ENCODE assay signal across 26 mouse cellular contexts in genomic region chrX:143250709-143251108, GRCm38 (mm10).
A peak's percentile ranks its signal among the peaks of the same experiment; 100 is the strongest.
DNase-seq lines count a peak whose midpoint lies in the region; ATAC-seq and TF ChIP-seq lines count a peak whose summit lies in the region.
"Had no signal": no experiment of that assay in that cellular context is flagged by ENCODE, and none has a peak within 500 bp of the region (broad histone marks: within the 10 kb centered on the region; RNA-seq: fewer than 3 reads in every experiment).

No protein-coding gene starts in this region.

- H3K9me3 ChIP-seq in forebrain, embryonic 12.5 days, result no peaks in the 10 kb centered on the region
- no peaks in the 10 kb centered on the region for H3K9me3 ChIP-seq in forebrain, embryonic 10.5 days
- no peaks in the 10 kb centered on the region for H3K9me3 ChIP-seq in forebrain, embryonic 14.5 days (replicated peaks; ENCODE audit: control insufficient read depth, low read length)
- no peaks in the 10 kb centered on the region for H3K9me3 ChIP-seq in kidney, embryonic 16.5 days (ENCODE audit: low read length)
- H3K9me3 ChIP-seq: G1E; heart, embryonic 10.5 days; heart, embryonic 13.5 days had no signal

- no peak for DNase-seq in forebrain, embryonic 10.5 days (ENCODE audit: extremely low spot score, low spot score)
- DNase-seq in brain, embryonic 14.5 days (ENCODE audit: low read depth), result peak; percentile 73
- DNase-seq in forebrain, embryonic 14.5 days (ENCODE audit: low spot score), result peak; percentile 49
- peak; percentile 31 for DNase-seq in forelimb bud, embryonic 11.5 days (ENCODE audit: low read depth, low spot score)
- DNase-seq in left cerebral cortex, postnatal 14 days (ENCODE audit: low spot score in 2 of 2), result no peak
- DNase-seq: adrenal gland, adult 2 months; adrenal gland, postnatal 25 days; B cell, adult 2 months; cerebellum, adult 18-20 months; cerebellum, adult 9-10 months; cerebellum, postnatal 14 days; gastrocnemius, postnatal 10 days; gastrocnemius, postnatal 36 days; heart, adult 2 months; heart, postnatal 14 days; heart, postnatal 4 days had no signal

- H3K36me3 ChIP-seq in forebrain, embryonic 12.5 days (replicated peaks), result no peaks in the 10 kb centered on the region
- H3K36me3 ChIP-seq in forebrain, embryonic 10.5 days (replicated peaks), result no peaks in the 10 kb centered on the region
- no peaks in the 10 kb centered on the region for H3K36me3 ChIP-seq in forebrain, embryonic 14.5 days (ENCODE audit: control insufficient read depth, insufficient read depth, low read length)
- H3K36me3 ChIP-seq in kidney, embryonic 16.5 days (ENCODE audit: insufficient read depth, low read length), result no peaks in the 10 kb centered on the region
- H3K36me3 ChIP-seq: G1E; heart, embryonic 10.5 days; heart, embryonic 13.5 days had no signal

- H3K9ac ChIP-seq in forebrain, embryonic 12.5 days, result no peak overlapping the region
- no peak overlapping the region for H3K9ac ChIP-seq in forebrain, embryonic 14.5 days (ENCODE audit: low read length)
- H3K9ac ChIP-seq in kidney, embryonic 16.5 days (replicated peaks; ENCODE audit: low read length), result no peak overlapping the region
- H3K9ac ChIP-seq: heart, embryonic 13.5 days; hindbrain, embryonic 14.5 days had no signal

- H3K4me1 ChIP-seq in forebrain, embryonic 12.5 days, result no peaks in the 10 kb centered on the region
- no peaks in the 10 kb centered on the region for H3K4me1 ChIP-seq in forebrain, embryonic 10.5 days
- H3K4me1 ChIP-seq in forebrain, embryonic 14.5 days (ENCODE audit: control insufficient read depth, insufficient read depth, low read length), result no peaks in the 10 kb centered on the region
- H3K4me1 ChIP-seq in kidney, embryonic 16.5 days (ENCODE audit: insufficient read depth, low read length), result no peaks in the 10 kb centered on the region
- H3K4me1 ChIP-seq: heart, embryonic 10.5 days; heart, embryonic 13.5 days had no signal

- no peak overlapping the region for H3K4me3 ChIP-seq in forebrain, embryonic 12.5 days (replicated peaks)
- no peak overlapping the region for H3K4me3 ChIP-seq in forebrain, embryonic 10.5 days
- no peak overlapping the region for H3K4me3 ChIP-seq in forebrain, embryonic 14.5 days (ENCODE audit: low read depth, low read length)
- no peak overlapping the region for H3K4me3 ChIP-seq in kidney, embryonic 16.5 days (ENCODE audit: low read length)
- H3K4me3 ChIP-seq: heart, adult 2 months; heart, embryonic 10.5 days; heart, embryonic 13.5 days had no signal

- no peak for TF ChIP-seq POLR2A in brain, embryonic 14.5 days (IDR thresholded peaks at IDR 0.05; ENCODE audit: borderline replicate concordance, extremely low read depth, insufficient read depth, insufficient read length, poor library complexity, severe bottlenecking)

- H3K4me2 ChIP-seq in forebrain, embryonic 12.5 days, result no peak overlapping the region
- no peak overlapping the region for H3K4me2 ChIP-seq in forebrain, embryonic 14.5 days (ENCODE audit: low read length)
- no peak overlapping the region for H3K4me2 ChIP-seq in kidney, embryonic 16.5 days (replicated peaks; ENCODE audit: low read depth, low read length)
- H3K4me2 ChIP-seq: heart, embryonic 13.5 days; hindbrain, embryonic 14.5 days had no signal

- H3K27ac ChIP-seq in forebrain, embryonic 12.5 days, result no peak overlapping the region
- H3K27ac ChIP-seq in forebrain, embryonic 10.5 days, result no peak overlapping the region
- H3K27ac ChIP-seq in forebrain, embryonic 14.5 days (ENCODE audit: low read depth, low read length), result no peak overlapping the region
- H3K27ac ChIP-seq in kidney, embryonic 16.5 days (ENCODE audit: low read length), result no peak overlapping the region
- H3K27ac ChIP-seq: heart, adult 2 months; heart, embryonic 10.5 days; heart, embryonic 13.5 days; hindbrain, embryonic 14.5 days; hindbrain, postnatal 0 days had no signal

- no peak for TF ChIP-seq CTCF in brain, embryonic 14.5 days (IDR thresholded peaks at IDR 0.05; ENCODE audit: borderline replicate concordance, extremely low read depth, insufficient read depth, insufficient read length)

- H3K27me3 ChIP-seq in forebrain, embryonic 12.5 days, result peaks cover 8% of the 10 kb centered on the region; the same call in 1 of the 2 replicates
- H3K27me3 ChIP-seq in forebrain, embryonic 10.5 days (ENCODE audit: poor library complexity, severe bottlenecking), result peaks cover 63% of the 10 kb centered on the region
- no peaks in the 10 kb centered on the region for H3K27me3 ChIP-seq in forebrain, embryonic 14.5 days (replicated peaks; ENCODE audit: control insufficient read depth, insufficient read depth, low read length)
- no peaks in the 10 kb centered on the region for H3K27me3 ChIP-seq in kidney, embryonic 16.5 days (ENCODE audit: insufficient read depth, low read length)
- H3K27me3 ChIP-seq: CH12.LX; heart, embryonic 13.5 days had no signal

- ATAC-seq in forebrain, embryonic 12.5 days (ENCODE audit: low FRiP score), result peak; percentile 74; the same call in 1 of the 2 replicates
- peak; percentile 87 for ATAC-seq in forebrain, embryonic 14.5 days
- ATAC-seq in kidney, embryonic 16.5 days (ENCODE audit: low FRiP score, low TSS enrichment), result no peak
- ATAC-seq: hindbrain, postnatal 0 days; inflammation-experienced regulatory T-cells, adult 6 months; intestine, embryonic 16.5 days had no signal

- intact Hi-C loops in left cerebral cortex, postnatal 14 days (cut with DNase I), result no loop called here

Comparison
In these comparisons a context has a peak if more than half of its experiments do, and no peak if none do; other contexts are left out.
1. DNase-seq: peak in brain, embryonic 14.5 days (single experiment), forebrain, embryonic 14.5 days (single experiment) and forelimb bud, embryonic 11.5 days (single experiment); none in forebrain, embryonic 10.5 days (single experiment) and left cerebral cortex, postnatal 14 days (0 of 2).